ENCODE assay signal across 11 mouse cellular contexts in the genomic region with DNA sequence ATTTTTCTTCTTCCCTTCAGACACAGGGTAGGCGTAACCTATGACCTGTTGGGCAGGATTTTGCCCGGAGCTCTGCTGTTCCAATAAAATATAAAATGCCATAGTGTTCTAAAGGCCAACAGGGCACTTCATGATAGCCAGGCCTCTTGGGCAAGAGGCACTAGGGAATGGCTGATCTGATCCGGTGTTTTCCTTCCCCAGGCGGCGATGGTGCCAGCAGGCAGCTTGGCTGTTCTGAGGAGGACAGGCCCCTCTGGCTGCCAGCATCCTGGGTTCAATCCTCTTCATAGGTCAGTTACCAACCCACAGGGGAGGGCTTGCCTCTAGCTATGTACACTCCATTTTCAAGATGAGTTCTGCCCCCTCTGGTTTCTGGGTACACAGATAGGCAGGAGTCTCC. TPM values are rescaled to one million over a fixed set of nuclear protein-coding genes. Genes with fewer than 3 reads are reported as not detected.
DNase-seq lines count a peak whose midpoint lies in the region; ATAC-seq and TF ChIP-seq lines count a peak whose summit lies in the region.
"Had no signal": no experiment of that assay in that cellular context is flagged by ENCODE, and none has a peak within 500 bp of the region (broad histone marks: within the 10 kb centered on the region; RNA-seq: fewer than 3 reads in every experiment).

No protein-coding gene starts in this region.

- no peak overlapping the region for H3K4me2 ChIP-seq in hindbrain, embryonic 16.5 days (ENCODE audit: low read length)
- H3K4me2 ChIP-seq in hindbrain, embryonic 14.5 days (replicated peaks), result no peak overlapping the region
- H3K4me2 ChIP-seq in midbrain, embryonic 14.5 days (ENCODE audit: low read length), result no peak overlapping the region
- no peak overlapping the region for H3K4me2 ChIP-seq in midbrain, embryonic 11.5 days
- no peak overlapping the region for H3K4me2 ChIP-seq in embryonic facial prominence, embryonic 15.5 days (replicated peaks)
- H3K4me2 ChIP-seq in heart, embryonic 12.5 days, result no peak overlapping the region

- H3K4me1 ChIP-seq in hindbrain, embryonic 16.5 days (ENCODE audit: control insufficient read depth, insufficient read depth, low read depth, low read length), result peaks cover 5% of the 10 kb centered on the region
- 0 out of 2 replicates have a peak, but pooled peaks cover 6% of the 10 kb centered on the region for H3K4me1 ChIP-seq in hindbrain, embryonic 14.5 days (replicated peaks; ENCODE audit: control insufficient read depth, insufficient read depth, low read length)
- 0 out of 2 replicates have a peak, but pooled peaks cover 3% of the 10 kb centered on the region for H3K4me1 ChIP-seq in midbrain, embryonic 14.5 days (ENCODE audit: control insufficient read depth, insufficient read depth, low read length)
- H3K4me1 ChIP-seq in midbrain, embryonic 11.5 days (ENCODE audit: control insufficient read depth, insufficient read depth, low read length), result no peaks in the 10 kb centered on the region
- H3K4me1 ChIP-seq in embryonic facial prominence, embryonic 15.5 days, result peaks cover 13% of the 10 kb centered on the region; the same call in 1 of the 2 replicates
- peaks cover 9% of the 10 kb centered on the region for H3K4me1 ChIP-seq in olfactory bulb, adult 2 months (ENCODE audit: control insufficient read depth, insufficient read depth, low read length)
- H3K4me1 ChIP-seq in heart, embryonic 12.5 days (replicated peaks), result no peaks in the 10 kb centered on the region

- no peaks in the 10 kb centered on the region for H3K36me3 ChIP-seq in hindbrain, embryonic 16.5 days (ENCODE audit: control insufficient read depth, insufficient read depth, low read length)
- H3K36me3 ChIP-seq in hindbrain, embryonic 14.5 days (replicated peaks; ENCODE audit: control insufficient read depth, insufficient read depth), result no peaks in the 10 kb centered on the region
- no peaks in the 10 kb centered on the region for H3K36me3 ChIP-seq in midbrain, embryonic 14.5 days (ENCODE audit: control insufficient read depth, insufficient read depth, low read length)
- no peaks in the 10 kb centered on the region for H3K36me3 ChIP-seq in midbrain, embryonic 11.5 days (ENCODE audit: control insufficient read depth, insufficient read depth, low read length)
- no peaks in the 10 kb centered on the region for H3K36me3 ChIP-seq in embryonic facial prominence, embryonic 15.5 days
- H3K36me3 ChIP-seq in heart, embryonic 12.5 days, result no peaks in the 10 kb centered on the region

- no peak overlapping the region for H3K9ac ChIP-seq in hindbrain, embryonic 16.5 days (ENCODE audit: low read depth, low read length)
- H3K9ac ChIP-seq in hindbrain, embryonic 14.5 days, result no peak overlapping the region
- no peak overlapping the region for H3K9ac ChIP-seq in midbrain, embryonic 14.5 days (replicated peaks; ENCODE audit: low read length)
- H3K9ac ChIP-seq in midbrain, embryonic 11.5 days (ENCODE audit: low read length), result no peak overlapping the region
- H3K9ac ChIP-seq in embryonic facial prominence, embryonic 15.5 days, result no peak overlapping the region
- H3K9ac ChIP-seq in heart, embryonic 12.5 days, result no peak overlapping the region
- H3K9ac ChIP-seq: liver, embryonic 14.5 days had no signal

- H3K4me3 ChIP-seq in hindbrain, embryonic 16.5 days (ENCODE audit: low read length), result no peak overlapping the region
- H3K4me3 ChIP-seq in hindbrain, embryonic 14.5 days (replicated peaks; ENCODE audit: low read length), result no peak overlapping the region
- H3K4me3 ChIP-seq in midbrain, embryonic 14.5 days (replicated peaks; ENCODE audit: low read depth, low read length), result no peak overlapping the region
- no peak overlapping the region for H3K4me3 ChIP-seq in midbrain, embryonic 11.5 days (ENCODE audit: low read depth, low read length)
- no peak overlapping the region for H3K4me3 ChIP-seq in embryonic facial prominence, embryonic 15.5 days (replicated peaks)
- no peak overlapping the region for H3K4me3 ChIP-seq in olfactory bulb, adult 2 months (ENCODE audit: insufficient read depth, low read depth, low read length)
- H3K4me3 ChIP-seq in heart, embryonic 12.5 days, result no peak overlapping the region

- TF ChIP-seq CTCF in olfactory bulb, adult 2 months (IDR thresholded peaks at IDR 0.05; ENCODE audit: insufficient read depth, low read depth, low read length), result no peak

- H3K27ac ChIP-seq in hindbrain, embryonic 16.5 days (ENCODE audit: low read depth, low read length), result peak overlapping the region; percentile 30; the same call in 1 of the 2 replicates
- H3K27ac ChIP-seq in hindbrain, embryonic 14.5 days, result no peak overlapping the region
- peak overlapping the region; percentile 41; the same call in 1 of the 2 replicates for H3K27ac ChIP-seq in midbrain, embryonic 14.5 days (replicated peaks; ENCODE audit: low read depth, low read length)
- H3K27ac ChIP-seq in midbrain, embryonic 11.5 days (ENCODE audit: low read depth, low read length), result no peak overlapping the region
- peak overlapping the region; percentile 56 for H3K27ac ChIP-seq in embryonic facial prominence, embryonic 15.5 days (replicated peaks)
- H3K27ac ChIP-seq in olfactory bulb, adult 2 months (ENCODE audit: insufficient read depth, low read depth, low read length), result peak overlapping the region; percentile 72
- no peak overlapping the region for H3K27ac ChIP-seq in heart, embryonic 12.5 days (ENCODE audit: poor library complexity, severe bottlenecking)
- H3K27ac ChIP-seq: liver, embryonic 14.5 days had no signal

- no peak for TF ChIP-seq POLR2A in olfactory bulb, adult 2 months (IDR thresholded peaks at IDR 0.05; ENCODE audit: insufficient read depth, low read depth, low read length)

- no peak for DNase-seq in hindbrain, embryonic 14.5 days (ENCODE audit: low spot score)
- no peak for DNase-seq in midbrain, embryonic 14.5 days
- no peak for DNase-seq in midbrain, embryonic 11.5 days (ENCODE audit: low spot score, missing footprints)
- DNase-seq: cerebellum, adult 18-20 months; right cerebral cortex, postnatal 4 days had no signal

- no peaks in the 10 kb centered on the region for H3K27me3 ChIP-seq in hindbrain, embryonic 16.5 days (replicated peaks; ENCODE audit: control insufficient read depth, insufficient read depth, low read length)
- H3K27me3 ChIP-seq in hindbrain, embryonic 14.5 days (ENCODE audit: control insufficient read depth, insufficient read depth, low read length), result no peaks in the 10 kb centered on the region
- H3K27me3 ChIP-seq in midbrain, embryonic 14.5 days (ENCODE audit: control insufficient read depth, insufficient read depth, low read length), result no peaks in the 10 kb centered on the region
- H3K27me3 ChIP-seq in midbrain, embryonic 11.5 days (ENCODE audit: control insufficient read depth, insufficient read depth, low read length), result no peaks in the 10 kb centered on the region
- H3K27me3 ChIP-seq in embryonic facial prominence, embryonic 15.5 days, result no peaks in the 10 kb centered on the region
- H3K27me3 ChIP-seq in heart, embryonic 12.5 days (replicated peaks), result no peaks in the 10 kb centered on the region; the same call in 1 of the 2 replicates

- H3K9me3 ChIP-seq in hindbrain, embryonic 16.5 days (ENCODE audit: control insufficient read depth, low read length), result no peaks in the 10 kb centered on the region
- no peaks in the 10 kb centered on the region for H3K9me3 ChIP-seq in hindbrain, embryonic 14.5 days (ENCODE audit: control insufficient read depth, low read length)
- no peaks in the 10 kb centered on the region; the same call in 1 of the 2 replicates for H3K9me3 ChIP-seq in midbrain, embryonic 14.5 days (ENCODE audit: control insufficient read depth, low read length)
- peaks cover 4% of the 10 kb centered on the region; the same call in 1 of the 2 replicates for H3K9me3 ChIP-seq in midbrain, embryonic 11.5 days (ENCODE audit: control insufficient read depth, low read length)
- H3K9me3 ChIP-seq in embryonic facial prominence, embryonic 15.5 days (replicated peaks), result no peaks in the 10 kb centered on the region
- H3K9me3 ChIP-seq in heart, embryonic 12.5 days (replicated peaks), result no peaks in the 10 kb centered on the region

- 43% methylated on average over 5 of the region's 5 CpGs for WGBS in hindbrain, embryonic 16.5 days
- 54% methylated on average over 5 of the region's 5 CpGs for WGBS in hindbrain, embryonic 14.5 days
- WGBS in midbrain, embryonic 14.5 days, result 68% methylated on average over 5 of the region's 5 CpGs
- 86% methylated on average over 5 of the region's 5 CpGs for WGBS in midbrain, embryonic 11.5 days
- WGBS in embryonic facial prominence, embryonic 15.5 days, result 67% methylated on average over 5 of the region's 5 CpGs
- WGBS in olfactory bulb, adult 2 months, result 63% methylated on average over 5 of the region's 5 CpGs
- 81% methylated on average over 5 of the region's 5 CpGs for WGBS in heart, embryonic 12.5 days

- 0 out of 2 replicates have a peak, but pooled peaks have one; percentile 9 for ATAC-seq in hindbrain, embryonic 16.5 days
- ATAC-seq in hindbrain, embryonic 14.5 days (ENCODE audit: low FRiP score), result no peak
- ATAC-seq in midbrain, embryonic 14.5 days (ENCODE audit: low FRiP score, low TSS enrichment), result no peak
- no peak for ATAC-seq in midbrain, embryonic 11.5 days (ENCODE audit: low FRiP score)
- no peak for ATAC-seq in embryonic facial prominence, embryonic 15.5 days (ENCODE audit: insufficient number of reproducible peaks, low FRiP score, low TSS enrichment, low read depth)
- ATAC-seq in erythroid progenitor cell, adult 5-6 weeks (replicated peaks; ENCODE audit: low FRiP score, poor library complexity, severe bottlenecking), result no peak
- ATAC-seq in heart, embryonic 12.5 days (ENCODE audit: insufficient number of reproducible peaks, low FRiP score), result no peak

RNA-seq across cellular contexts. Expression of gene Clmn, which starts 6.1 kb away (rescaled TPM):
- polyA plus RNA-seq in hindbrain, embryonic 16.5 days (2015; fragmentation: Nextera tagmentation; extraction: Ambion mirVana), result 1.2 TPM in 2 replicates
- polyA plus RNA-seq in hindbrain, embryonic 14.5 days (2014; fragmentation: Nextera tagmentation; extraction: Ambion mirVana), result 1.0 and 1.7 TPM in 2 replicates
- polyA plus RNA-seq in midbrain, embryonic 14.5 days (2014; fragmentation: Nextera tagmentation; extraction: Ambion mirVana), result 0.81 and 0.99 TPM in 2 replicates
- 1.9 and 2.5 TPM in 2 replicates for polyA plus RNA-seq in midbrain, embryonic 11.5 days (2014; fragmentation: Nextera tagmentation; extraction: Ambion mirVana)
- 3.4 and 4.1 TPM in 2 replicates for polyA plus RNA-seq in embryonic facial prominence, embryonic 15.5 days (2015; fragmentation: Nextera tagmentation; extraction: Ambion mirVana)
- not detected in 2 replicates for polyA plus RNA-seq in olfactory bulb, adult 2 months (2012; ENCODE audit: insufficient read depth, insufficient read length, low replicate concordance, missing spikeins)
- not detected in 2 replicates for total RNA-seq in erythroid progenitor cell, adult 5-6 weeks (2015; ENCODE audit: low replicate concordance)
- not detected in 2 replicates for total RNA-seq in erythroid progenitor cell, adult 5-6 weeks (2017; ENCODE audit: low replicate concordance)
- 0.56 and 1.3 TPM in 2 replicates for polyA plus RNA-seq in heart, embryonic 12.5 days (2016; fragmentation: Nextera tagmentation; extraction: Ambion mirVana)

Comparison
In these comparisons a context has a peak if more than half of its experiments do, and no peak if none do; other contexts are left out.
1. H3K27ac ChIP-seq: peak in hindbrain, embryonic 16.5 days (single experiment), midbrain, embryonic 14.5 days (single experiment), embryonic facial prominence, embryonic 15.5 days (single experiment) and olfactory bulb, adult 2 months (single experiment); none in hindbrain, embryonic 14.5 days (single experiment), midbrain, embryonic 11.5 days (single experiment) and heart, embryonic 12.5 days (single experiment).